In the genomic region with DNA sequence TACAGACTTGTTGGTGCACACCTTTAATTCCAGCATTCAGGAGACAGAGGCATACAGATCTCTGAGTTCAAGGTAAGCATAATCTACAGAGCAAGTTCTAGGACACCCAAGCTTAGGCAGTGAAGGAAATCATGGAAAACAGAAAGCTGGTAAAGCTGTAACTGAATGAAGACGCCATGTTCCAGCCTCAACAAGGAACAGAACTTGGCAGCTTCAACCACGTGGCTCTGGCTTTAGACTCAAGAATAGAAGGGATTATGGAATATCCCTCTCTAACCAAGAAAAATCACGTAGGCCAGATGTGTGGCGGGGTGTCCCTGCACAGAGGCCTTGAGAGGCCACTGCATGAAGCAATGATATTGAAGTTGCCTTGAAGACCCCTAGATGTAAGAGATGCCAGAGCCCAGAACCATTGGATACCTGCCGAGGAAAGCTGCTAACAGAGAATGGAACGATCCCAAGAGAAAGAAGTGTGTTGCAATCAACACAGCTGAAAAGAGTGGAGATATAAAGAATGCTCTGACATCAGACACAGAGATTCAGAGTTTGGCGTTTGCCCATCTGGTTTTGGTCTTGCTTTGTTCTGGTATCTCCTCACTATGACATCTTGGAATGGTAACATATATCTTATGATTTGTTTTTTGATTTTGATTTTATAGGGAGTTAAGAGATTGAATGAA, we compare ENCODE assay signal across 19 mouse cellular contexts.
DNase-seq lines count a peak whose midpoint lies in the region; ATAC-seq and TF ChIP-seq lines count a peak whose summit lies in the region.
"Had no signal": no experiment of that assay in that cellular context is flagged by ENCODE, and none has a peak within 500 bp of the region (broad histone marks: within the 10 kb centered on the region; RNA-seq: fewer than 3 reads in every experiment).

No protein-coding gene starts in this region.

- H3K36me3 ChIP-seq in liver, adult 2 months (ENCODE audit: control insufficient read depth, insufficient read depth, low read length) = no peaks in the 10 kb centered on the region
- no peaks in the 10 kb centered on the region for H3K36me3 ChIP-seq in liver, postnatal 0 days (replicated peaks; ENCODE audit: insufficient read depth, low read length)
- no peaks in the 10 kb centered on the region for H3K36me3 ChIP-seq in ES-E14 (ENCODE audit: control insufficient read depth, insufficient read depth, low read length, poor library complexity, severe bottlenecking)
- H3K36me3 ChIP-seq in myocyte (ENCODE audit: control insufficient read depth, insufficient read depth) = no peaks in the 10 kb centered on the region
- H3K36me3 ChIP-seq: forebrain, embryonic 15.5 days had no signal

- H3ac ChIP-seq in myocyte (ENCODE audit: control insufficient read depth, insufficient read length) = no peak overlapping the region

- DNase-seq in gastrocnemius, adult 18-20 months (ENCODE audit: low spot score) = peak; percentile 19
- no peak for DNase-seq in gastrocnemius, postnatal 14 days
- peak; percentile 83 for DNase-seq in liver, adult 2 months (ENCODE audit: extremely low read depth, low read depth, low spot score)
- no peak for DNase-seq in liver, postnatal 0 days
- peak; percentile 30 for DNase-seq in ES-E14 (ENCODE audit: low read depth, low spot score)
- no peak for DNase-seq in thymus, postnatal 0 days (ENCODE audit: low spot score)
- DNase-seq in kidney, postnatal 4 days = no peak
- DNase-seq: adrenal gland, postnatal 36 days; cerebellum, adult 11-12 months; cerebellum, postnatal 25 days; embryo, embryonic 11 days; kidney, postnatal 36 days; layer of hippocampus, adult 9-11 months; thymus, postnatal 14 days had no signal

- H3K4me1 ChIP-seq in liver, adult 2 months (ENCODE audit: control insufficient read depth, insufficient read depth, low read length) = peaks cover 28% of the 10 kb centered on the region
- H3K4me1 ChIP-seq in liver, postnatal 0 days (ENCODE audit: insufficient read depth) = no peaks in the 10 kb centered on the region
- H3K4me1 ChIP-seq in ES-E14 (ENCODE audit: control insufficient read depth in 2 of 2, insufficient read depth in 2 of 2, low read length in 2 of 2, poor library complexity in 1 of 2) = no peaks in the 10 kb centered on the region
- H3K4me1 ChIP-seq: liver, embryonic 12.5 days had no signal

- 36% methylated on average over 7 of the region's 7 CpGs for WGBS in liver, adult 2 months
- 82% methylated on average over 7 of the region's 7 CpGs for WGBS in liver, postnatal 0 days (ENCODE audit: insufficient replicate concordance)

- intact Hi-C loops in gastrocnemius, postnatal 14 days (cut with DNase I; ENCODE audit: low total_unique reads) = no loop called here

- in situ Hi-C loops in ES-E14 (cut with MboI; ENCODE audit: low sequenced_read_pairs in 2 of 2, unreplicated experiment in 2 of 2) = no loop called here

- no peak for TF ChIP-seq POLR2A in liver, adult 2 months (IDR thresholded peaks at IDR 0.05; ENCODE audit: extremely low read depth, insufficient read depth, low read length)
- no peak for TF ChIP-seq POLR2A in myocyte (IDR thresholded peaks at IDR 0.05; ENCODE audit: insufficient read length, low read depth)

- no peak overlapping the region for H3K9ac ChIP-seq in liver, adult 2 months (ENCODE audit: low read depth, low read length)
- H3K9ac ChIP-seq in liver, postnatal 0 days (replicated peaks) = no peak overlapping the region
- H3K9ac ChIP-seq in ES-E14 (ENCODE audit: insufficient read depth, low read depth, low read length, poor library complexity, severe bottlenecking) = no peak overlapping the region; the same call in 1 of the 2 replicates
- H3K9ac ChIP-seq: forebrain, embryonic 15.5 days; liver, embryonic 12.5 days had no signal

- H3K79me2 ChIP-seq in liver, adult 2 months (ENCODE audit: control insufficient read depth, insufficient read depth, low read length) = no peaks in the 10 kb centered on the region
- no peaks in the 10 kb centered on the region for H3K79me2 ChIP-seq in myocyte (ENCODE audit: control insufficient read depth, insufficient read depth)

- H3K27ac ChIP-seq in liver, adult 2 months (replicated peaks; ENCODE audit: insufficient read depth, low read depth, low read length) = peak overlapping the region; percentile 76
- H3K27ac ChIP-seq in liver, postnatal 0 days (ENCODE audit: low read depth) = no peak overlapping the region
- H3K27ac ChIP-seq in ES-E14 (ENCODE audit: insufficient read depth, low read depth, low read length, poor library complexity, severe bottlenecking) = no peak overlapping the region
- H3K27ac ChIP-seq: forebrain, embryonic 15.5 days; liver, embryonic 12.5 days had no signal

- no peaks in the 10 kb centered on the region for H3K27me3 ChIP-seq in liver, adult 2 months (ENCODE audit: control insufficient read depth, insufficient read depth, low read length)
- no peaks in the 10 kb centered on the region for H3K27me3 ChIP-seq in liver, postnatal 0 days (ENCODE audit: insufficient read depth, low read length)
- no peaks in the 10 kb centered on the region for H3K27me3 ChIP-seq in myocyte (ENCODE audit: control insufficient read depth, insufficient read depth, insufficient read length)
- H3K27me3 ChIP-seq: forebrain, embryonic 15.5 days; liver, embryonic 12.5 days had no signal

- no peak overlapping the region for H3K4me2 ChIP-seq in liver, postnatal 0 days (ENCODE audit: low read depth, low read length)
- H3K4me2 ChIP-seq in myocyte (ENCODE audit: low read depth) = no peak overlapping the region
- H3K4me2 ChIP-seq: forebrain, embryonic 15.5 days; liver, embryonic 12.5 days had no signal

- TF ChIP-seq CTCF in liver, adult 2 months (IDR thresholded peaks at IDR 0.05; ENCODE audit: low read depth, low read length) = no peak
- TF ChIP-seq CTCF in liver, postnatal 0 days (IDR thresholded peaks at IDR 0.05; ENCODE audit: low read depth) = no peak

- TF ChIP-seq EP300 in liver, postnatal 0 days (IDR thresholded peaks at IDR 0.05; ENCODE audit: low read depth) = no peak

- no peak for ATAC-seq in liver, postnatal 0 days
- ATAC-seq: forebrain, embryonic 15.5 days; hindbrain, embryonic 16.5 days; intestine, embryonic 16.5 days; liver, embryonic 12.5 days had no signal

- no peak overlapping the region for H3K4me3 ChIP-seq in liver, adult 2 months (ENCODE audit: insufficient read depth, low read depth, low read length)
- no peak overlapping the region for H3K4me3 ChIP-seq in liver, postnatal 0 days (ENCODE audit: low read depth, low read length)
- H3K4me3 ChIP-seq in ES-E14 (ENCODE audit: insufficient read depth in 1 of 2, low read depth in 1 of 2, low read length in 2 of 2, poor library complexity in 1 of 2, severe bottlenecking in 1 of 2) (no peak overlapping the region), myocyte (no peak overlapping the region)
- H3K4me3 ChIP-seq: forebrain, embryonic 15.5 days; liver, embryonic 12.5 days had no signal

- H3K9me3 ChIP-seq in liver, postnatal 0 days (ENCODE audit: low read length) = no peaks in the 10 kb centered on the region; the same call in 1 of the 2 replicates
- H3K9me3 ChIP-seq in ES-E14 (ENCODE audit: control insufficient read depth, insufficient read depth, low read depth, low read length) = no peaks in the 10 kb centered on the region
- H3K9me3 ChIP-seq: forebrain, embryonic 15.5 days; liver, embryonic 12.5 days had no signal

TF ChIP-seq in ES-E14, 5 proteins besides CTCF, POLR2A, EP300 and RAD21:
- TF ChIP-seq MAFK (IDR thresholded peaks at IDR 0.05; ENCODE audit: insufficient read depth, low read depth, low read length) (no peak), ZNF384 (IDR thresholded peaks at IDR 0.05; ENCODE audit: low read depth, low read length) (peak; percentile 68), CHD2 (IDR thresholded peaks at IDR 0.05; ENCODE audit: low read depth, low read length) (no peak)
TF ChIP-seq in ES-E14: peak in this region for 1.

TF ChIP-seq in myocyte, 11 proteins besides CTCF, POLR2A, EP300 and RAD21:
- TF ChIP-seq CEBPB (IDR thresholded peaks at IDR 0.05; ENCODE audit: insufficient read depth, poor library complexity, severe bottlenecking) (peak; percentile 69; the same call in 1 of the 2 replicates), USF1 (IDR thresholded peaks at IDR 0.05; ENCODE audit: low read depth) (no peak), MYOD1 (IDR thresholded peaks at IDR 0.05; ENCODE audit: control insufficient read depth in 1 of 3, insufficient read length in 2 of 3, low read depth in 2 of 3) (no peak)

Comparison
In these comparisons a context has a peak if more than half of its experiments do, and no peak if none do; other contexts are left out.
1. DNase-seq: peak in gastrocnemius, adult 18-20 months (single experiment), liver, adult 2 months (single experiment) and ES-E14 (single experiment); none in gastrocnemius, postnatal 14 days (single experiment), liver, postnatal 0 days (single experiment), thymus, postnatal 0 days (single experiment) and kidney, postnatal 4 days (0 of 2).